Mouse (Mus musculus) adrenal gland, postnatal 10 days (tissue): ENCODE data around the gene Gtf2ird1. TPM values are rescaled to one million over a fixed set of nuclear protein-coding genes. Genes with fewer than 3 reads are reported as not detected.

Experiments
- DNase-seq: peaks from one replicate; pipeline ENCODE4 v3.0.0; 2021; ENCODE audit warnings: mixed read lengths
- total RNA-seq, 2 experiments: library from RNA; stranded (reverse); gene quantifications; 2 replicates each; pipeline ENCODE4 v1.2.3; 2021

Gene Gtf2ird1
- total RNA-seq, 2 experiments from 2014 or later, result 69.8 to 112 TPM

DNA sequence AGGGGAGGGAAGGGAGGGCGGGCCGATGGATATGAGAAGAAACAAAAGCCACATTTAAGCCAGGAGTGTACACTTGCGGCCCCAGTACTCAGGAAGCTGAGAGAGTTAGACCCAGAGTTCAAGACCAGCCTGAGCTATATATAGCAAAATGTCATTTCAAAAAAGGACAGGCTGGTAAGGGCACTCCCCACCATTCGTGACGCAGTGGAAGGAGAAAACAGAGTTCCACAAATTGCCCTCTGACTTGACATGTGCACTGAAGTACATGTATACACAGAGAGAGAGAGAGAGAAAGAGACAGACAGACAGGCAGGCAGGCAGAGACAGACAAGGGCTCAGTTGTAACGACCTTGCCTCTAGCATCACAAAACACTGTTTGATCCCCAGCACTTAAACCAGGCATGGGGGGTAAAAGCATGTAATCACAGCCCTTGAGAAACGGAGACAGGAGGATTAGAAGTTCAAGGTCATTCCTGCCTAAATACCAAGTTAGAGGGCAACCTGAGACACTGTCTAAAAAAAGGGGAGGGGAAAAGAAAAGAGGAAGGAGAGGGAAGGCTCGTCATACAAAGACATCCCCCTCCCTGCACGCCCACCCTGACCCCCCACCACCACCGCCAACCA lies 11.2 kb downstream of the Gtf2ird1 start:
- DNase-seq, result peak; percentile 15

DNA sequence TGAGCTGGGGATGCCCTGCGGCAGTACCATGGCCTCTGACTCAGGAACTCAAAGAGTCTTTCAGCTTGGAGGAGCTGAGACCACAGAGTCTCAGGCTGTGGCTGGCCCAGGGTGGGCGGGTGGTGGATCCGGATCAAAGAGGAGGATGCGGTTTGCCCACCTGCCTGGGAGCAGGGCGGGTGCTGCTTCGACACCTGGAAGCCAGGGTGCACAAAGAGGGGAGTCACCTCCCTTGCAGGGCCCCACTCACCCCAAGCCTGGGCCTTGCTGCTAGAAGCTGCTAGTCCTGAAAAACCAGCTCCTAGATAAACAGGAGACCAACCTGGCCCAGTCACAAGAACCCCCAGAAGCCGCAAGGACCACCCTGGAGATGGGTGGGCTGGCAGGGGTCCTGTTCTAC lies 12.0 kb downstream of the Gtf2ird1 start:
- no peak for DNase-seq

DNA sequence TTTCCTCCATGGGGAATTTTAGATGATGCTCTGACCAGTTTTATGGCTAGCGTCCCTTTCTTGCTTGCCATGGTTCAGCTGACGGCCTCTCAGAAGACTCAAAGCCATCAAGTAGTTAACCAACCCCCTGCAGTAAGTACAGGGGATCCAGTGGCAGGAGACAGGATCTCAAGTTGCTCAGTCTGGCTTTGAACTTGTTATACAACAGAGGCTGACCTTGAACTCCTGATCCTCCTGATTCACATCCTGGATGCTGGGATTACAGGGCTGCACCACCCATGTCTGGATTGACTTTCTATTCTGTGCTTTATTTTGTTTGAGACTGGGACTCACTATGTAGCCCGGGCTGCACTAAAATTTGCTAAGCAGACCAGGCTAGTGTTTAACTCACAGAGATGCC lies 14.4 kb downstream of the Gtf2ird1 start:
- no peak for DNase-seq

- no peak for DNase-seq
Measured at GRCm38 (mm10) chr5:134441105-134441504, 15.4 kb downstream of the Gtf2ird1 start.

DNA sequence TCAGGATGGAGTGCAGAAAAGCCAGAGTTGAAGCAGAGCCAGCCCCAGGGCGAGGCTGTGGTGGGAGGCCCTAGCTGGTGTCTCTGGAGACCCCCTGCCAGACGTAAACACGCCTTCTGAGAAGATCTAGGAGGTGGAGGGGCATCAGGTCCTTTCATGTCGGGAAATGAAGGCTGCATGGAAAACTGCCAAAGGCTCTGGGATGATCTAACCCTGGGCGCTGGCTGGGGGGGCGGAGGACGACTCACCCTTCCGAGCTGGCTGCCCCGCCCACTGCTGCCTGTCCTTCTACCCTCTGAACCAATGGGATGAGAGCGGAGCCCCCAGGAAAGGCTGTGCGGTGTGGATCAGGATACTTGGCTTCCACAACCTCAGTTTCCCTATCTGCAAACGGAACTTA lies 16.4 kb downstream of the Gtf2ird1 start:
- peak; percentile 90 for DNase-seq

GRCm38 (mm10) chr5:134439481-134439880 lies 17.0 kb downstream of the Gtf2ird1 start:
- no peak for DNase-seq

DNA sequence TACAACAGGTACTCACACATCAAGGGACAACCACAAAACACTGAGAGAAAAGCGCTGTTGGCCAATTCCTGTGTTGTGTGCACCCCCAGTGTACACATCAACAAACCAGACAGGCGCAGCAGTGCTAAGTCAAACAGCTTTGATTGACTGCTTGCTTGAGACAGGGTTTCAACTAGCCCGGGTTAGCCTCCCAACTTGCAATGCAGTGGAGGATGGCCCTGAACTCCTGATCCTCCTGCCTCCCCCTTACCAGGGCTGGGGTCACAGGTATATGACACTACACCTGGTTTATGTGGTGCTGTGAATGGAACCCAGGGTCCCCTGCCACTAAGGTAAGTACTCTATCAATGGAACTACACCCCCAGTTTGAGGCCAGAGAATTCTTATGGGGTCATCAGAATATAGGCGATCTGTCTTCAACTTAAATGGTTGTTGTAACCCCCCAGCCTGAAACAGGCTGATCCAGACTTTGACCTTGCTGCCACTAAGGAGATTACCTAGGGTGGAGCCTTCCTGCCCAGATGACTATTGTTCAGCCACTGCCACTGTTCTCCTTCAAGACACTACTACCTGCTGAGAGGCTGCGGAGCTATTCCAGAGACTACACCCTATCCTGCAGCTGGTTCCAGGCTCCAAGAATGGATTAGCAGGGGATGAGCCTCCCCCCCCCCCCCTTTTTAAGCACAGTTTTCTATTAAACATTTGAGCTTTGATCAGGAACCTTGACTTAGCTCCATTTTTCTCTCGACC lies 17.7 kb downstream of the Gtf2ird1 start:
- no peak for DNase-seq

DNA sequence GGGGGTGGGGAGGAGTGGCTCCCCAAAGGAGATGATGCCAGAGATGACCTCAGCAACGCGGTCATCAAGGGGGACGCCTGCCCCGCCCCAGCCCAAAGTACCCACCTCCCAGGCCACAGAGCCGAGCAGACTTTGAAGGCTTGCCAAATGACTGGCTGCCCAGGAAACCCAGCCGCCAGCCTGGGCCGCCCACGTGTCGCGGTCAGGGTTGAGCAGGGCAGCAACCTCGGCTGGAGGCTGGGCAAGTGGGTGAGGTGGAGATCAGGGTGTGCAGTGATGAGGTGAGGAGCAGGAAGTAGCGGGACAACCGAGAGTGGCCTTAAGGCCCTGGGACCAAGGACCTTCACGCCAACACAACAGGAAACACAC lies 19.1 kb downstream of the Gtf2ird1 start:
- peak; percentile 91 for DNase-seq

- DNase-seq, result no peak
Measured at GRCm38 (mm10) chr5:134436782-134437458, 19.6 kb downstream of the Gtf2ird1 start.

- peak; percentile 87 for DNase-seq
Measured at GRCm38 (mm10) chr5:134435836-134436331, 20.6 kb downstream of the Gtf2ird1 start.

GRCm38 (mm10) chr5:134433137-134433536 lies 23.4 kb downstream of the Gtf2ird1 start:
- peak; percentile 63 for DNase-seq

DNA sequence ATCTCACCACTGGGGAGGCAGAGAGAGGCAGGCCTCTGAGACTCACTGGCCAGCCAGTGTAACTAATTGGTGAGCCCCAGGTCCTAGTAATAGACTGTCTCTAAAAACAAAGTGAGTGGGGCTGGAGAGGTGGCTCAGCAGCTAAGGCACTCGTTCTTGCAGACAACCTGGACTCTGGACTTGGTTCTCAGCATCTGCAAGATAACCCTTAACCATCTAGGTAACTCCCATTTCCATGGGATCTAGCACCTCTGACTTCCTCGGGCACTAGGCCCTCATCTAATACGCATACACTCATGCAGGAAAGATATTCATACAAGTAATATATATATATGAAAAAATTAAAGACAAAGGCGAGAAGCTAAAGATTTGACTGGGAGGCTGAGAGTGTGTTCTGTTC lies 26.4 kb downstream of the Gtf2ird1 start:
- DNase-seq, result no peak

DNA sequence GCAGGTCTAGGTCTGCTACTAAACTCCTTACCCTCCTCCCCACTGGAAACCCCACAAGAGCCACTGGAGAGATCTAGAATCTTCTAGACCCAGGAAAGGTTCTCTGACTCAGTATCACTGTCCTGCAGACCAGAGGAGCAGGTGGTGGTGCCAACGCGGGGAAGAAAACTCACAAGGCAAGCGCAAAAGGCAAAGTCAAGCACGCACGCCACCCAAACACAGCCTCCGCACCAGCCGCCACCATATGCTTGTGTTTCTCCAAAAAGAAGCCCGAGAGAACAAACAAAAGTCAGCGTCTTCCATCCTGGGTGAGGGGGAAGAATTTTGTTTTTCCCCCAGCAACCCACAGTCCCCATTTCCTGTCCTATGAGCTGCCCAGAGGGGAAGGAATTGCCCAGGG lies 28.9 kb downstream of the Gtf2ird1 start:
- no peak for DNase-seq

- no peak for DNase-seq
Measured at GRCm38 (mm10) chr5:134425601-134426000, 30.9 kb downstream of the Gtf2ird1 start.

DNA sequence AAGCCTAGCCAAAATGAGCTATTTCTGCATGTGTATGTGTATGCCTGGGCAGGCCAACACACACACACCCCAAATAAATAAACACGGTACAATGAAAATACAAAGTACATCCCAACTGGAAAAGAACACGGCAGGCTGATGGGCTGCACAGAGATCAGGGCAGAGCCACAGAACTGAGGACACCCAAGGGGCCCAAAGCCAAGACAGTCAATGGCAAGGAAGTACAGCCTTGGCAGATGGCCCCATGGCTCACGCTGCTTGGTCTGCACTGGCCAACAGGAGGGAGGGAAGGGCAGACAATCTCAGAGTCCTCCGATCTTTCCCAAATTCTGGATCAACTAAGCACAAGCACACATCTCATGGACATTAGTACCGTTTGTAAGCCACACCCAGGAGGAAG lies 32.6 kb downstream of the Gtf2ird1 start:
- peak; percentile 80 for DNase-seq

DNA sequence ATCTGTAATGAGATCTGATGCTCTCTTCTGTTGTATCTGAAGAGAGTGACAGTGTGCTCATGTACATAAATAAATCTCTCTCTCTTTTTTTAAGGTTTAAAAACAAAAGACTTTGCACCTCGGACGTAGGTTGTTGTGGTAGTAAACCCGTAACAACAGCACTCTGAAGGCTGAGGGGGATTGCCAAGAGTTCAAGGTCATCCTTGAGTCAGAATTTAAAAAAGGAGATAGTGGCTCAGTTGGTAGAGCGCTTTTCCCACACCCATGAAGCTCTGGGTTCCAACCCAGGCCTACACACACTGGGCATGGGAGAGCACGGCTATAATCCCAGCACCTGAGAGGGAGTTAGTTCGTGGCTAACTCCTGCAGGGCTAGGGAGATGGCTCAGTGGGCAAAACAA lies 33.1 kb downstream of the Gtf2ird1 start:
- DNase-seq, result no peak

- no peak for DNase-seq
Measured at GRCm38 (mm10) chr5:134422265-134422925, 34.1 kb downstream of the Gtf2ird1 start.

DNA sequence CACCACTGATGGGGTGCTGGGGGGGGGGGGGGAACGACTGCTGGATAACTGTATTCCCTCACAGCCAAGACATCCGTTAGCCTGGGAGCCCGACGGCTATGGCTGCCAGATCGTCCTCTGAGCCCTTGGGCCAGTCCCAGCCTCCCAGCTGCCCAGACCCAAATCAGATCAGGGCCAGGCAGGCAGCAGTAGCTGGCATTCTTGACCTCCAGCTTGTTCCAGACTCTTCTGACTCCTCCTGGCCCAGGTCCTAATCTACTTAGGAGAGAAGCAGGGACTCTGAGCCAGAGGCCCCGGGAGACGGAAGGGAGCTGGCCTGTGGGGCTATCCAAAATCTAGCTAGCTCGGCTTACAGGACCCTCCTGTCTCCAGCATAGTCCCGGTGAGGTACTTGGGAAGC lies 35.5 kb downstream of the Gtf2ird1 start:
- DNase-seq, result peak; percentile 74

GRCm38 (mm10) chr5:134419700-134420099 lies 36.8 kb downstream of the Gtf2ird1 start:
- DNase-seq, result no peak

DNA sequence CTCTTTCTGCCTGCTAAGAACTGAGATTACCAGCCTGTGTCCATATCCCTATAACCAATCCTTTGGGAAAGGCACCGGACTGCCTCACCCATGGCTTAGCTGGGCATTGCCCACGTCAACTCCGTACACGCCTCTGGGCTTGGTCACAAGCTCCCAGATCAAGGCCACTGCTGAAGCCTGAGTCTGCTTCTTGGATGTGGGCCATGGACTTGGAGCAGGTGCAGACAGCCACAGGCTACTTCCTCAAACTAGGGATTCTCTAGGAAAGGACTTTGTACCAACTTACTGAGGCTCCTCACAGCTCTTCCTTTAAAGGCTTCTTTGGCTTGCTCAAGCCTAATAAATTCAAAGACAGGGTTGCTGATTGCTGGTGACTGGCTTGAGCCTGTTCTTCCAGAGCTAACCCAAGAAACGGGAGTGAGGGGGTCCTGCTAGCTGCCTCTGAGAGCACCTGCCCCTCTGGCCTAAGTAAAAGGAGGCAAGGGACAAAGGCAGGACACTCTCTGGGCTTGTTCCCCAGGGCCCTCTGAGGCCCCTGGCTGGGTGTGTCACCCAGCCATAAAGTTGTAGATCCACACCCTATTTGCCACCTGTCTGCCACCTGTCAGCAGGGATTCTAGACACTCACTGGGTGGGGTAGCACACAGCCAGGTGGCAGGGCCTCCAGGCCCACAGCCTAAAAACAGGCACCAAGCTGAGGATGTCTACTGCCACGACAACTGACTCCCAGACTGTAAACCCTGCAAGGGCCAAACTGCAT lies 38.0 kb downstream of the Gtf2ird1 start:
- DNase-seq, result peak; percentile 80

DNA sequence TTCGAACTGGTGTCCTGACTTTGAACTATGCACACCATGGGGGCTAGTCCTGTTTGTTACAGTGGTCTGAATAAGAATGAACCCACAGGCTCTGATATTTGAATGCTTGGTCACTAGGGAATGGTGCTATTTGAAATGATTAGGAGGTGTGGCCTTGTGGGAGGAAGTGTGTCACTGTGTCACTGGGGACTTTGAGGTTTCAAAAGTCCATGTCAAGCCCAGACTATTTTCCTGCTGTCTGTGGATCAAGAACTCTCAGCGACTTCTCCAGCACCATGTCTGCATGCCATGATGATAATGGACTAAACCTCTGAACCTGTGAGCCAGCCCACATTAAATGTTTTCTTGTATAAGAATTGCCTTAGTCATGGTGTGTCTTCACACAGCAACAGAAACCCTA lies 44.2 kb downstream of the Gtf2ird1 start:
- DNase-seq, result no peak

GRCm38 (mm10) chr5:134410307-134410836 lies 46.1 kb downstream of the Gtf2ird1 start:
- no peak for DNase-seq
